Mouse (Mus musculus) megakaryocyte, embryonic 14.5 days (primary cell): Measurements from ENCODE around the gene Ccdc58. TPM values are rescaled to one million over a fixed set of nuclear protein-coding genes. Genes with fewer than 3 reads are reported as not detected.
A peak's percentile ranks its signal among the peaks of the same experiment; 100 is the strongest.
"Not testable (repeated sequence)": the region's sequence is repeated elsewhere in the genome, so short reads cannot be mapped to it uniquely, and the experiment has no call there.

Experiments
- H3K27me3 ChIP-seq: replicated peaks from 2 replicates; pipeline ENCODE3; 2012; ENCODE audit warnings: inconsistent platforms
- H3K36me3 ChIP-seq: replicated peaks from 2 replicates; pipeline ENCODE3; 2012; ENCODE audit warnings: low read length, inconsistent platforms, mixed read lengths
- H3K4me1 ChIP-seq: 2 replicates; pipeline ENCODE4 v1.6.1; 2012; ENCODE audit warnings: inconsistent platforms
- H3K4me3 ChIP-seq: replicated peaks from 2 replicates; pipeline ENCODE3; 2012; ENCODE audit warnings: moderate library complexity, mild to moderate bottlenecking, inconsistent platforms
- H3K9me3 ChIP-seq: 2 replicates; pipeline ENCODE4 v1.6.1; 2012; ENCODE audit warnings: inconsistent platforms
- FLI1 ChIP-seq: IDR thresholded peaks from 2 replicates; pipeline ENCODE4 v1.6.1; 2012; ENCODE audit warnings: low read length, inconsistent platforms, mixed read lengths
- GATA1 ChIP-seq: IDR thresholded peaks from 3 replicates; pipeline ENCODE4 v1.6.1; 2012; ENCODE audit warnings: mixed read lengths, low read length, inconsistent platforms, borderline replicate concordance
- polyA plus RNA-seq: library from polyadenylated mRNA; stranded (reverse); fragments of >175 nt; gene quantifications from 2 replicates; pipeline ENCODE4 v1.2.3, GENCODE M21; 2012; ENCODE audit warnings: low replicate concordance; ENCODE audit not compliant: insufficient read depth

Gene Ccdc58
- polyA plus RNA-seq = 2.3 and 7.6 TPM in 2 replicates

- no peak for TF ChIP-seq GATA1
- TF ChIP-seq FLI1 = no peak
- Histone ChIP-seq H3K4me3 (peak within 1 kb of the TSS; percentile 99), H3K4me1 (peaks cover 58% of the 10 kb centered on the region), H3K9me3 (no peaks in the 10 kb centered on the region), H3K27me3 (no peaks in the 10 kb centered on the region), H3K36me3 (peaks cover 45% of the 10 kb centered on the region)
Observed at GRCm38 (mm10) chr16:36071450-36072379, at the start of gene Ccdc58, which contains the start of gene Fam162a. Gene Ccdc58, plus strand, starts transcription at chr16:36071685. Gene Fam162a, minus strand, starts transcription at chr16:36071594.

- H3K27me3 ChIP-seq, H3K9me3 ChIP-seq, H3K4me1 ChIP-seq, H3K4me3 ChIP-seq: not testable (repeated sequence)
- peaks cover 87% of the 10 kb centered on the region for H3K36me3 ChIP-seq
Observed at GRCm38 (mm10) chr16:36028120-36028519, 43.4 kb upstream of the Ccdc58 start.

- H3K36me3 ChIP-seq = peaks cover 60% of the 10 kb centered on the region
- H3K4me1 ChIP-seq = peaks cover 44% of the 10 kb centered on the region
- TF ChIP-seq GATA1 (no peak), FLI1 (no peak)
- H3K9me3 ChIP-seq = no peaks in the 10 kb centered on the region
- no peaks in the 10 kb centered on the region for H3K27me3 ChIP-seq
- H3K4me3 ChIP-seq = peak within 1 kb of the TSS; percentile 95
Observed at GRCm38 (mm10) chr16:36040640-36041624, 30.6 kb upstream of the Ccdc58 start, which contains the start of gene Wdr5b. Gene Wdr5b, plus strand, starts transcription at chr16:36041190.

- Histone ChIP-seq H3K4me3 (peak overlapping the region; percentile 95), H3K9me3 (no peaks in the 10 kb centered on the region), H3K27me3 (no peaks in the 10 kb centered on the region), H3K36me3 (peaks cover 60% of the 10 kb centered on the region), H3K4me1 (peaks cover 44% of the 10 kb centered on the region)
- TF ChIP-seq GATA1 (no peak), FLI1 (no peak)
Observed at GRCm38 (mm10) chr16:36041625-36042020, 29.9 kb upstream of the Ccdc58 start.

- TF ChIP-seq FLI1 = no peak
- no peak for TF ChIP-seq GATA1
- Histone ChIP-seq H3K27me3 (no peaks in the 10 kb centered on the region), H3K4me1 (peaks cover 44% of the 10 kb centered on the region), H3K9me3 (no peaks in the 10 kb centered on the region), H3K36me3 (peaks cover 62% of the 10 kb centered on the region), H3K4me3 (no peak overlapping the region)
Observed at GRCm38 (mm10) chr16:36043073-36043472, 28.4 kb upstream of the Ccdc58 start.

- Histone ChIP-seq H3K4me1 (peaks cover 44% of the 10 kb centered on the region), H3K36me3 (peaks cover 68% of the 10 kb centered on the region), H3K4me3 (peak overlapping the region; percentile 29), H3K27me3 (no peaks in the 10 kb centered on the region), H3K9me3 (no peaks in the 10 kb centered on the region)
- no peak for TF ChIP-seq FLI1
Observed at GRCm38 (mm10) chr16:36043964-36044363, 27.5 kb upstream of the Ccdc58 start.

- H3K4me3 ChIP-seq = no peak overlapping the region
- H3K27me3 ChIP-seq = no peaks in the 10 kb centered on the region
- peaks cover 35% of the 10 kb centered on the region for H3K4me1 ChIP-seq
- peaks cover 97% of the 10 kb centered on the region for H3K36me3 ChIP-seq
- no peaks in the 10 kb centered on the region for H3K9me3 ChIP-seq
- TF ChIP-seq FLI1 (no peak), GATA1 (no peak)
Observed at GRCm38 (mm10) chr16:36047538-36047937, 23.9 kb upstream of the Ccdc58 start.

- no peaks in the 10 kb centered on the region for H3K27me3 ChIP-seq
- H3K36me3 ChIP-seq = peaks cover 91% of the 10 kb centered on the region
Observed at GRCm38 (mm10) chr16:36051491-36051890, 20.0 kb upstream of the Ccdc58 start.

GRCm38 (mm10) chr16:36053524-36054275 lies 17.8 kb upstream of the Ccdc58 start:
- TF ChIP-seq FLI1 (no peak), GATA1 (no peak)
- Histone ChIP-seq H3K36me3 (peaks cover 85% of the 10 kb centered on the region), H3K4me1 (peaks cover 65% of the 10 kb centered on the region), H3K27me3 (no peaks in the 10 kb centered on the region), H3K9me3 (no peaks in the 10 kb centered on the region), H3K4me3 (no peak overlapping the region)

More at GRCm38 (mm10) chr16:36051491-36051890, 20.0 kb upstream of the Ccdc58 start:
- Histone ChIP-seq H3K4me1 (peaks cover 51% of the 10 kb centered on the region), H3K9me3 (no peaks in the 10 kb centered on the region), H3K4me3 (peak overlapping the region; percentile 1)
- no peak for TF ChIP-seq FLI1
- no peak for TF ChIP-seq GATA1
